Mouse (Mus musculus): ENCODE results near the gene Ms4a2. TPM values are rescaled to one million over a fixed set of nuclear protein-coding genes. Genes with fewer than 3 reads are reported as not detected.

Gene Ms4a2
- polyA plus RNA-seq, 1 experiment from 2014 or later, result 0.09 TPM

DNA sequence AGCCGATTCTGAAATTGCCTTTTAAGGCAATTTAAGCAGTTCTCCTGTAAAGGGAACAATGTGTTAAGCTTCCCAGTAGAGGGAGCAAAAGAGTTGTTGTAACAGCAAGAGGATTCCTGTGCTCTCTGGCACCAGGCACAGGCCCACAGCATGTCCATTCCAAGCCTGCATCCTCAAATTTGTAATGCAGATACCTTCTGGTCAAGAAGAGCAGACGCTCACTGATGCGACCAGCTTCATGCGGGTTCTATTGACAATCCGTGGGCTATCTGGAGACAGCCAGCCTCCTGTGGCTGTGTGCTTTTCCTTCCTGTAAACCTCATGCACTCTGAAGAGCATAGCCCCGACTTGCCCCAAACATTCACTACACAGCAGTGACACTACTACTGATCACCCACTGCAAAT, 12.0 kb downstream of the Ms4a2 start:
- no peaks in the 10 kb centered on the region for H3K27me3 ChIP-seq (ENCODE audit: control insufficient read depth, insufficient read depth, low read length)
- H3K4me1 ChIP-seq (ENCODE audit: control insufficient read depth, insufficient read depth, low read length), result no peaks in the 10 kb centered on the region
- no peak overlapping the region for H3K27ac ChIP-seq (ENCODE audit: low read length)
- H3K9ac ChIP-seq (ENCODE audit: low read length), result no peak overlapping the region
- 21% methylated on average over 6 of the region's 6 CpGs for WGBS
- H3K36me3 ChIP-seq (ENCODE audit: control insufficient read depth, insufficient read depth), result no peaks in the 10 kb centered on the region
- ATAC-seq (replicated peaks; ENCODE audit: extremely low read depth, insufficient read depth, low FRiP score), result no peak
- no peaks in the 10 kb centered on the region for H3K9me3 ChIP-seq (replicated peaks; ENCODE audit: control insufficient read depth, low read length)
- H3K4me2 ChIP-seq (ENCODE audit: low read depth, low read length), result no peak overlapping the region
- no peak overlapping the region for H3K4me3 ChIP-seq (ENCODE audit: low read length)

DNA sequence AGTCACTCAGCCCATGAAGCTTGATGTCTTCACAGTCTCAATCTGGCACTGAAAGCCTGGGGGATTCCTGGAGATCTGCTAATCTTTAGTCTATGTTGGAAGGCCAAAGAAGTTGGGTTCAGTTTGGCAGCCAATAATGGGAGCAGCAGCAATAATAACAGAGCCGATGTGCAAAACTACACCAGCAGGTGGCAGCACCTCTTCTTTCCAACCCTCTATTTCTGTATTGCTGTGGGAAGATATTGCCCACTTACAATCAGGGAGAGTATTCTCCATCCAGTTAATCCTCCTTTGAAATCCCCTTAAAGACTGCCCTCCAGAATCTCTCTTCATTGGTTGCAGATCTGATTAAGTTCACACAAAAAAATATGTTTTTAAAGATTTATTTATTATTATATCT, 15.3 kb downstream of the Ms4a2 start:
- Histone ChIP-seq H3K36me3 (ENCODE audit: control insufficient read depth, insufficient read depth) (no peaks in the 10 kb centered on the region), H3K4me3 (ENCODE audit: low read length) (no peak overlapping the region), H3K4me2 (ENCODE audit: low read depth, low read length) (no peak overlapping the region), H3K9ac (ENCODE audit: low read length) (no peak overlapping the region), H3K27ac (ENCODE audit: low read length) (no peak overlapping the region), H3K27me3 (ENCODE audit: control insufficient read depth, insufficient read depth, low read length) (no peaks in the 10 kb centered on the region), H3K9me3 (replicated peaks; ENCODE audit: control insufficient read depth, low read length) (no peaks in the 10 kb centered on the region), H3K4me1 (ENCODE audit: control insufficient read depth, insufficient read depth, low read length) (no peaks in the 10 kb centered on the region)
- 0% methylated on average over 1 of the region's 1 CpGs for WGBS
- no peak for ATAC-seq (replicated peaks; ENCODE audit: extremely low read depth, insufficient read depth, low FRiP score)

DNA sequence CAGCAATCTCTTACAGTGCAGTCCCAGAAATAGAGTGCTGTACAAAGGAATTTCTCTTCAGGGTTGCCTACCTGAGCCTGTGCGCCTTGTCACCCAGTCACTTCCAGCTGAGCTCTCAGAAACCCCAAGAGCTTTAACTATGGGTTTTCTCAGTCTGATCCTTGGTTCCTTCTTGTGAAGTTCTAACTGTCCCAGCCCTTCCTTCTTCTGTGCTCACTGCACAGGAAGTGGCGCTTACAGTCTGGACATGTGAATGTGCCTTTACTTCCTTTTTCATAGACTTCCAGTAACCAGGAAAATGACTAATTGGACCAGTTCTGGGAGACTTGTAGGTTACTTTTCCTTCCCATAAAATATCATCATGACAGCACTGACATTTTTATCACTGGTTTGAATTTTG, 18.9 kb downstream of the Ms4a2 start, which contains the start of gene Ms4a6d:
Gene Ms4a6d, minus strand, starts transcription at position 247 of the 400 bp plus-strand sequence.
- Histone ChIP-seq H3K27me3 (ENCODE audit: control insufficient read depth, insufficient read depth, low read length) (no peaks in the 10 kb centered on the region), H3K27ac (ENCODE audit: low read length) (no peak within 1 kb of the TSS), H3K9ac (ENCODE audit: low read length) (no peak within 1 kb of the TSS), H3K4me1 (ENCODE audit: control insufficient read depth, insufficient read depth, low read length) (no peaks in the 10 kb centered on the region), H3K4me3 (ENCODE audit: low read length) (no peak within 1 kb of the TSS), H3K4me2 (ENCODE audit: low read depth, low read length) (no peak within 1 kb of the TSS), H3K9me3 (replicated peaks; ENCODE audit: control insufficient read depth, low read length) (no peaks in the 10 kb centered on the region), H3K36me3 (ENCODE audit: control insufficient read depth, insufficient read depth) (no peaks in the 10 kb centered on the region)
- ATAC-seq (replicated peaks; ENCODE audit: extremely low read depth, insufficient read depth, low FRiP score), result no peak
- 75% methylated on average over 2 of the region's 2 CpGs for WGBS

DNA sequence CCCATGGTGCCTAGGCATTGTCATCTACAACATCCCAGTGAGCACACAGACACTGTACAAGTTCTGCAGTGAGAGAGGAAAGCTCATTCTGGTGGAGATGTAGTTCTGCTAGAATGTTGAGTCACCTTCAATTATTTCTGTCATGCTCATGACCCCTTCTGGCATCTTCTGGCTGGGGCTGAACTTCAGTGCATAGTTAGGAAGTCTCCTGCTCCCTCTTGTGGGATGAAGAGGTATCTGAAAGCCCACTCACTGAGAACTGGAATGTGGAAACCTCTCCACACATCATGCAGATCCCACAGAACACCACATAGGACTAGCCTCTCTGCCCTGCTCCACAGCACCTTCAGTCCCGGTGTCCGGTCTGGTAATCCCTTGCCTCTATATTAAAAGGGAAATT, 21.5 kb downstream of the Ms4a2 start:
- 75% methylated on average over 2 of the region's 2 CpGs for WGBS

DNA sequence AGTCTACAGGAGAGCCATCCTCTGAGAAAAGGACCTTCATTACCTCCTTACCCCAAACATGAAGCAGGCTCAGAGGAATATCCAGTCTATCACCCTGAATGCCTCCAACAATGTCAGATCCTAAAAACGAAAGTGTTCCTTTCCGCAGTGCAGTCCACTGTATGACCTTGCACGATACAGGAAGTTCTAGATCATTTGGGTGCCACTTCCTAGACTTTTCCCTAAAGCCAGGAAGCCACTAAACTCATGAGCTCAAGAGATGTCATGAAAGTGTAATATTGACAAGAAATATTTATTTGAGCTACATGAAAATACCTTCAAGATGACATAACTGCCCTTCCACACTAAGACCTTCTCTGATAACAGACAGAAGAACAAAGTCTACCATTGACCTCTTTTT, 22.2 kb downstream of the Ms4a2 start:
- Histone ChIP-seq H3K9me3 (replicated peaks; ENCODE audit: control insufficient read depth, low read length) (no peaks in the 10 kb centered on the region), H3K27me3 (ENCODE audit: control insufficient read depth, insufficient read depth, low read length) (no peaks in the 10 kb centered on the region), H3K9ac (ENCODE audit: low read length) (no peak overlapping the region), H3K4me2 (ENCODE audit: low read depth, low read length) (no peak overlapping the region), H3K27ac (ENCODE audit: low read length) (no peak overlapping the region), H3K36me3 (ENCODE audit: control insufficient read depth, insufficient read depth) (no peaks in the 10 kb centered on the region), H3K4me3 (ENCODE audit: low read length) (no peak overlapping the region), H3K4me1 (ENCODE audit: control insufficient read depth, insufficient read depth, low read length) (no peaks in the 10 kb centered on the region)
- no peak for ATAC-seq (replicated peaks; ENCODE audit: extremely low read depth, insufficient read depth, low FRiP score)
- WGBS, result 80% methylated on average over 3 of the region's 3 CpGs

More for the DNA sequence above, 21.5 kb downstream of the Ms4a2 start:
- Histone ChIP-seq H3K9ac (ENCODE audit: low read length) (no peak overlapping the region), H3K27me3 (ENCODE audit: control insufficient read depth, insufficient read depth, low read length) (no peaks in the 10 kb centered on the region), H3K36me3 (ENCODE audit: control insufficient read depth, insufficient read depth) (no peaks in the 10 kb centered on the region), H3K4me1 (ENCODE audit: control insufficient read depth, insufficient read depth, low read length) (no peaks in the 10 kb centered on the region), H3K4me2 (ENCODE audit: low read depth, low read length) (no peak overlapping the region), H3K4me3 (ENCODE audit: low read length) (no peak overlapping the region), H3K9me3 (replicated peaks; ENCODE audit: control insufficient read depth, low read length) (no peaks in the 10 kb centered on the region), H3K27ac (ENCODE audit: low read length) (no peak overlapping the region)
- ATAC-seq (replicated peaks; ENCODE audit: extremely low read depth, insufficient read depth, low FRiP score), result no peak; the same call in 1 of the 2 replicates

DNA sequence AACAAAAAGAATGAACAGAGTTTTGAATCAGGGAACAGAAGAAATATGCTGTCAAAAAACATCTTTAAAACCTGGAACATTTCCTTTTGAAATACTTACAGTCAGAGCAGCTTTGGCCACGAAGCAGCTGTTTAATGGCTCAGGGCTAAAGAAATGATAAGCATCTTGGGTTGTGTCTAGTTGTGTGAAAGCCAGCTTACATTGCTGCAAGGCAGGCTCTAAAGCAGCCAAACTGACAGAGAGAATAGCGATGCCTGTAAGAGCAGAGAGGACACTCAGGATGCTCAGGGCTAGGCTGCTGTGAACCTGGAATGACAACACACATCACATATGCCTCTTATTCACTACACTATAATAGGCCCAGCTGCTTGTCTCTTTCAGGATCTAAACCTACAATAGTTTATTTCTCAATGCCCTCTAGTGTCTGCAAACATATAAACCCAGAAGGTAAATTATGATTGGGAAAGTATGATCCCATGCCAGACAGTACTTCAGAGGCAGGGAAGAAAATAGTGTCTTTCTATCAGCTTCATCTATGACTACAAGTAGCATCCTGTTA, 33.5 kb downstream of the Ms4a2 start:
- no peak overlapping the region for H3K27ac ChIP-seq (ENCODE audit: low read length)
- H3K4me1 ChIP-seq (ENCODE audit: control insufficient read depth, insufficient read depth, low read length), result no peaks in the 10 kb centered on the region
- no peaks in the 10 kb centered on the region for H3K9me3 ChIP-seq (replicated peaks; ENCODE audit: control insufficient read depth, low read length)
- WGBS, result 60% methylated on average over 2 of the region's 2 CpGs
- ATAC-seq (replicated peaks; ENCODE audit: extremely low read depth, insufficient read depth, low FRiP score), result no peak
- no peak overlapping the region for H3K4me3 ChIP-seq (ENCODE audit: low read length)
- H3K27me3 ChIP-seq (ENCODE audit: control insufficient read depth, insufficient read depth, low read length), result no peaks in the 10 kb centered on the region
- no peaks in the 10 kb centered on the region for H3K36me3 ChIP-seq (ENCODE audit: control insufficient read depth, insufficient read depth)
- H3K9ac ChIP-seq (ENCODE audit: low read length), result no peak overlapping the region
- no peak overlapping the region for H3K4me2 ChIP-seq (ENCODE audit: low read depth, low read length)

DNA sequence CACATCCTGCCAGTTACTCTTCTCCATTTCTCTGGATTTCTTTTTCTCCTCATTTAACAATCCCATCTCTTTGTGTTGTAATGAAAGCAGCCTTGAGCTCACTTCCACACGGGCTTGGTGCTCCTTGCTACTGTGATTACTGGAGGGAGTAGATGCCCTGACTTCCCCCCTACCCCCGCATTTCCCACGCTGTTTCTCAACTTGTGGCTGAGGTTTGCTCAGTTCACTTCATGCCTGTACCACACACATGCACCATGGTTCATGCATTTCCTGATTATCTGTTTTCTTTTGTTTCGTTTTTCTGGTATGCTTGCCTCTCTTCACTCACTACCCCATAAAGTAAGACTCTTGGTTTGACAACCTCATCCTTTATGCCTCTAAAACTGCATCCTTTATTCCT, 34.3 kb downstream of the Ms4a2 start:
- no peak overlapping the region for H3K27ac ChIP-seq (ENCODE audit: low read length)
- 66% methylated on average over 4 of the region's 4 CpGs for WGBS
- H3K36me3 ChIP-seq (ENCODE audit: control insufficient read depth, insufficient read depth), result no peaks in the 10 kb centered on the region
- ATAC-seq (replicated peaks; ENCODE audit: extremely low read depth, insufficient read depth, low FRiP score), result no peak
- H3K9ac ChIP-seq (ENCODE audit: low read length), result no peak overlapping the region
- no peak overlapping the region for H3K4me2 ChIP-seq (ENCODE audit: low read depth, low read length)
- no peaks in the 10 kb centered on the region for H3K27me3 ChIP-seq (ENCODE audit: control insufficient read depth, insufficient read depth, low read length)
- H3K9me3 ChIP-seq (replicated peaks; ENCODE audit: control insufficient read depth, low read length), result no peaks in the 10 kb centered on the region
- H3K4me3 ChIP-seq (ENCODE audit: low read length), result no peak overlapping the region
- no peaks in the 10 kb centered on the region for H3K4me1 ChIP-seq (ENCODE audit: control insufficient read depth, insufficient read depth, low read length)

DNA sequence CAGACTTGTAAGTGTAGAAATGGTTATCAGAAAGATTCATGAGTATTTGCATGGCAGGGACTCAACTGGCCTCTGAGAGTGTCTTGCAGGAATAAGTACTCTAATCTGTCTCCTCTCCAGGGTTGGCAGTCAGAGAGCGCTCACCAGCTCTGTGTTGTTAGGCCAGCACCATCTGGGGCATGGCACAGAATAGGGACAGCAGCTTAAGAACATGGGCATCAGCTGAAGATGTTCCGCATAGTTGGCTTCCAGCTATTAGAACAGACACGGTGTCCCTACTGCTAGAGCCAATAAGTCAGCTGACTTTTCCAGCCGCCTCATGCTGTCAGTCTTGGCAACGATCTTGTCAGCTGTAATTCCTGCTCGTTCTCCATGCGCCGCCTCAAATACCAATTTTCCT, 48.6 kb downstream of the Ms4a2 start:
- Histone ChIP-seq H3K27me3 (ENCODE audit: control insufficient read depth, insufficient read depth, low read length) (no peaks in the 10 kb centered on the region), H3K4me2 (ENCODE audit: low read depth, low read length) (no peak overlapping the region), H3K27ac (ENCODE audit: low read length) (no peak overlapping the region), H3K4me3 (ENCODE audit: low read length) (no peak overlapping the region), H3K4me1 (ENCODE audit: control insufficient read depth, insufficient read depth, low read length) (no peaks in the 10 kb centered on the region), H3K9me3 (replicated peaks; ENCODE audit: control insufficient read depth, low read length) (no peaks in the 10 kb centered on the region), H3K36me3 (ENCODE audit: control insufficient read depth, insufficient read depth) (no peaks in the 10 kb centered on the region), H3K9ac (ENCODE audit: low read length) (no peak overlapping the region)
- ATAC-seq (replicated peaks; ENCODE audit: extremely low read depth, insufficient read depth, low FRiP score), result no peak
- WGBS, result 82% methylated on average over 8 of the region's 8 CpGs
